ENCODE assay signal across 12 mouse cellular contexts in the genomic region with DNA sequence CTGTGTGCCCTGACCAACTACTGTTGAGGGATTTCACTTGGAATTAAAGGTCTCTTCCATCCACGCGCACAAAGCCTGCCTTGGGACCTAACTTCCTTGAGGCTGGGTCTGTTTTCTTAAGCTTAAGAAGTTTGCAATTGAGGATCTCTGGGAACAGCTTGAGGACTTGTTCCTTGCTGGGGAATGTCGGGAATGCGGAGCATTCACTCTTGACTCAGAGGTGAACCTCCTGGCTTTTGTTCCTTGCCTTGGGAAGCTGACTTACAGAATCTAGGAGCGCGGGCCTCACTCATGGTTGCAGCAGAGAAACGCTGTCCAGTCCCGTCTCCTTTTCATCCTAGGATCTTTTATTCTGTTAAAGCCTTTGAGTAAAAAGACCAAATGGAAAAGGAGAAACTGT.
DNase-seq lines count a peak whose midpoint lies in the region; ATAC-seq and TF ChIP-seq lines count a peak whose summit lies in the region.
"Had no signal": no experiment of that assay in that cellular context is flagged by ENCODE, and none has a peak within 500 bp of the region (broad histone marks: within the 10 kb centered on the region; RNA-seq: fewer than 3 reads in every experiment).

No protein-coding gene starts in this region.

- no peaks in the 10 kb centered on the region for H3K27me3 ChIP-seq in ES-Bruce4 (ENCODE audit: control insufficient read depth, insufficient read depth, low read length, poor library complexity, severe bottlenecking)
- H3K27me3 ChIP-seq in embryonic facial prominence, embryonic 11.5 days (ENCODE audit: control insufficient read depth, insufficient read depth, low read length) = no peaks in the 10 kb centered on the region
- no peaks in the 10 kb centered on the region for H3K27me3 ChIP-seq in lung, embryonic 16.5 days (ENCODE audit: control insufficient read depth, insufficient read depth, low read depth, low read length)
- no peaks in the 10 kb centered on the region for H3K27me3 ChIP-seq in heart, embryonic 12.5 days (replicated peaks)
- H3K27me3 ChIP-seq: embryonic facial prominence, embryonic 15.5 days had no signal

- H3K4me3 ChIP-seq in ES-Bruce4 (ENCODE audit: low read depth, low read length) = no peak overlapping the region
- H3K4me3 ChIP-seq in embryonic facial prominence, embryonic 11.5 days (ENCODE audit: low read depth, low read length) = no peak overlapping the region
- no peak overlapping the region for H3K4me3 ChIP-seq in lung, embryonic 16.5 days (ENCODE audit: low read length)
- H3K4me3 ChIP-seq in heart, embryonic 12.5 days = no peak overlapping the region
- H3K4me3 ChIP-seq: embryonic facial prominence, embryonic 15.5 days had no signal

- TF ChIP-seq CTCF in ES-Bruce4 (IDR thresholded peaks at IDR 0.05; ENCODE audit: low read depth, low read length) = no peak

- TF ChIP-seq EP300 in ES-Bruce4 (IDR thresholded peaks at IDR 0.05; ENCODE audit: insufficient read depth, low read depth, low read length) = peak; percentile 92

- peak overlapping the region; percentile 85 for H3K27ac ChIP-seq in ES-Bruce4 (ENCODE audit: insufficient read depth, low read length)
- H3K27ac ChIP-seq in embryonic facial prominence, embryonic 11.5 days (replicated peaks; ENCODE audit: low read depth, low read length) = no peak overlapping the region
- H3K27ac ChIP-seq in lung, embryonic 16.5 days (ENCODE audit: low read length) = peak overlapping the region; percentile 91
- H3K27ac ChIP-seq in heart, embryonic 12.5 days (ENCODE audit: poor library complexity, severe bottlenecking) = no peak overlapping the region
- H3K27ac ChIP-seq: embryonic facial prominence, embryonic 15.5 days had no signal

- TF ChIP-seq POLR2A in ES-Bruce4 (IDR thresholded peaks at IDR 0.05; ENCODE audit: insufficient read depth, low read length) = no peak

- peak; percentile 58 for DNase-seq in embryo, embryonic 10 days (ENCODE audit: low spot score)
- no peak for DNase-seq in embryo, embryonic 9.5 days (ENCODE audit: extremely low spot score)
- DNase-seq in embryonic facial prominence, embryonic 11.5 days (ENCODE audit: low spot score) = peak; percentile 45
- DNase-seq in heart, postnatal 36 days = no peak
- no peak for DNase-seq in testis, postnatal 14 days (ENCODE audit: low spot score)
- DNase-seq: adrenal gland, postnatal 10 days; cerebellum, adult 11 months; heart, adult 11 months had no signal

- no peaks in the 10 kb centered on the region for H3K36me3 ChIP-seq in ES-Bruce4 (ENCODE audit: control insufficient read depth, insufficient read depth, low read length, poor library complexity, severe bottlenecking)
- H3K36me3 ChIP-seq in embryonic facial prominence, embryonic 11.5 days (replicated peaks; ENCODE audit: control insufficient read depth, insufficient read depth, low read depth, low read length) = no peaks in the 10 kb centered on the region
- no peaks in the 10 kb centered on the region for H3K36me3 ChIP-seq in lung, embryonic 16.5 days (ENCODE audit: control insufficient read depth, insufficient read depth, low read length)
- no peaks in the 10 kb centered on the region for H3K36me3 ChIP-seq in heart, embryonic 12.5 days
- H3K36me3 ChIP-seq: embryonic facial prominence, embryonic 15.5 days had no signal

- H3K9me3 ChIP-seq in ES-Bruce4 (replicated peaks; ENCODE audit: control insufficient read depth, insufficient read depth, low read length, poor library complexity, severe bottlenecking) = no peaks in the 10 kb centered on the region
- H3K9me3 ChIP-seq in embryonic facial prominence, embryonic 11.5 days (replicated peaks; ENCODE audit: control insufficient read depth, low read length) = no peaks in the 10 kb centered on the region
- no peaks in the 10 kb centered on the region for H3K9me3 ChIP-seq in lung, embryonic 16.5 days (ENCODE audit: control insufficient read depth, low read length)
- H3K9me3 ChIP-seq in heart, embryonic 12.5 days (replicated peaks) = 0 out of 2 replicates have a peak, but pooled peaks cover 3% of the 10 kb centered on the region
- H3K9me3 ChIP-seq: embryonic facial prominence, embryonic 15.5 days had no signal

- no peak overlapping the region for H3K9ac ChIP-seq in ES-Bruce4 (ENCODE audit: low read depth, poor library complexity, severe bottlenecking)
- no peak overlapping the region for H3K9ac ChIP-seq in embryonic facial prominence, embryonic 11.5 days (replicated peaks; ENCODE audit: low read length)
- H3K9ac ChIP-seq in lung, embryonic 16.5 days (ENCODE audit: low read length) = no peak overlapping the region
- no peak overlapping the region for H3K9ac ChIP-seq in heart, embryonic 12.5 days
- H3K9ac ChIP-seq: embryonic facial prominence, embryonic 15.5 days had no signal

- H3K4me2 ChIP-seq in embryonic facial prominence, embryonic 11.5 days (ENCODE audit: low read depth, low read length) = no peak overlapping the region
- no peak overlapping the region for H3K4me2 ChIP-seq in lung, embryonic 16.5 days (ENCODE audit: low read depth, low read length)
- no peak overlapping the region for H3K4me2 ChIP-seq in heart, embryonic 12.5 days
- H3K4me2 ChIP-seq: embryonic facial prominence, embryonic 15.5 days had no signal

- intact Hi-C loops in heart, postnatal 36 days (cut with DNase I) = no loop called here

- WGBS in embryonic facial prominence, embryonic 11.5 days = 14% methylated on average over 8 of the region's 8 CpGs
- WGBS in lung, embryonic 16.5 days = 24% methylated on average over 8 of the region's 8 CpGs
- WGBS in heart, embryonic 12.5 days = 20% methylated on average over 8 of the region's 8 CpGs

- peaks cover 1% of the 10 kb centered on the region for H3K4me1 ChIP-seq in ES-Bruce4 (ENCODE audit: control insufficient read depth, insufficient read depth, low read length)
- H3K4me1 ChIP-seq in embryonic facial prominence, embryonic 11.5 days (ENCODE audit: control insufficient read depth, insufficient read depth, low read length) = no peaks in the 10 kb centered on the region
- H3K4me1 ChIP-seq in lung, embryonic 16.5 days (replicated peaks; ENCODE audit: control insufficient read depth, insufficient read depth, low read length) = peaks cover 9% of the 10 kb centered on the region; the same call in 1 of the 2 replicates
- no peaks in the 10 kb centered on the region; the same call in 1 of the 2 replicates for H3K4me1 ChIP-seq in heart, embryonic 12.5 days (replicated peaks)

- no peak for ATAC-seq in embryonic facial prominence, embryonic 11.5 days (replicated peaks; ENCODE audit: insufficient number of reproducible peaks, low FRiP score, low TSS enrichment, low read depth)
- ATAC-seq in lung, embryonic 16.5 days (ENCODE audit: low read depth) = peak; percentile 89
- no peak for ATAC-seq in heart, embryonic 12.5 days (ENCODE audit: insufficient number of reproducible peaks, low FRiP score)

Comparison
In these comparisons a context has a peak if more than half of its experiments do, and no peak if none do; other contexts are left out.
1. DNase-seq: peak in embryo, embryonic 10 days (single experiment) and embryonic facial prominence, embryonic 11.5 days (single experiment); none in embryo, embryonic 9.5 days (single experiment), heart, postnatal 36 days (0 of 2) and testis, postnatal 14 days (single experiment).
2. H3K27ac ChIP-seq: peak in ES-Bruce4 (single experiment) and lung, embryonic 16.5 days (single experiment); none in embryonic facial prominence, embryonic 11.5 days (single experiment) and heart, embryonic 12.5 days (single experiment).